Mouse (Mus musculus): Measurements from ENCODE around the gene Gm17577. TPM values are rescaled to one million over a fixed set of nuclear protein-coding genes. Genes with fewer than 3 reads are reported as not detected.
"Not testable (repeated sequence)": the region's sequence is repeated elsewhere in the genome, so short reads cannot be mapped to it uniquely, and the experiment has no call there.

The Gm17577 gene
- polyA plus RNA-seq (2016; fragmentation: Nextera tagmentation; extraction: Ambion mirVana), result not detected in 2 replicates

DNA sequence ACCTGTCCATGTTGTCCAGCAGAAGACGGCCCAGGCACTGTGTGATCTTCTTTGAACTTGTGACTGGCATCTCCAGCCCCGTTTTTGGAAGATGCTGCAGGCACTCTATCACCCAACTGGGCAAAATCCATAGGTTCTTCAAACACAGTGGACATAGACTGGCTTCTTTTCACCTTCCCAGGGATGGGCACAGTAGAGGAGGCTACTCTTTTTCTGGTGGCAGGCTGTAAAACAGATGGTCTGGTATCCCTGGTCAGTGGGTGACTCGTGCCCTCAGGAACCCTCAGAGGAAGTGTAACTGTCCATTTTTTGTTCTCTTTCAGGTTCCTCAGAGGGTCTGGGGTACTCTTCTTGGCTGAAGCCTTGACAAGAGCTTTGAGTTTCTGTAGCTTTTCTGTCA lies at the start of gene Gm17577:
Gm17577 (minus strand) TSS at position 101 of the 400 bp plus-strand sequence.
- DNase-seq (ENCODE audit: low spot score); H3K27me3 ChIP-seq (replicated peaks; ENCODE audit: low read depth, poor library complexity, severe bottlenecking); H3K36me3 ChIP-seq (replicated peaks); H3K4me1 ChIP-seq; H3K4me3 ChIP-seq; H3K9me3 ChIP-seq; H3K27ac ChIP-seq (replicated peaks): not testable (repeated sequence)
- no CpG with 5 or more reads among the region's 3 CpGs for WGBS

DNA sequence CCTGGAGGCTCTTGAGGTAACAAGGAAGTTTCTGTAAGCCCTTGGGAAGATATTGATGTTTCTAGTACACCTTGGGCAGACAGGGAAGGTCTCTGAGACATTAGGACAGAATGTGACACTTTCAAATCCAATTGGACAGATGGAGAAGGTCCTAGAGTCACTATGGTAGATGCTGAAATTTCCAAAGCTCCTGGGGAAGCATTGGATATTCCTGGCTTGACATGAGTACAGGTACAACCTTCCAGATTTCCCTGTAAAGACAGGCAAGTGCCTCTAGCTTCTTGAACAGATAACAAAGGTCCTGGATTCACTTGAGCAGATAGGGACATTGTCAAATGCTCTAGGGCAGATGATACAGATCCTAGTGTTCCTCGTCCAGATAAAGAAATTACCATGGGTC lies 24.3 kb downstream of the Gm17577 start, which contains the start of gene Srsx:
Srsx (minus strand) TSS at position 101 of the 400 bp plus-strand sequence.
- not testable (repeated sequence) for DNase-seq (ENCODE audit: low spot score); H3K4me1 ChIP-seq; H3K36me3 ChIP-seq (replicated peaks); H3K27ac ChIP-seq (replicated peaks); H3K27me3 ChIP-seq (replicated peaks; ENCODE audit: low read depth, poor library complexity, severe bottlenecking); H3K9me3 ChIP-seq; H3K4me3 ChIP-seq
- WGBS, result 75% methylated on average over 1 of the region's 1 CpGs

Other genes starting within 250 kb of the Gm17577 start
- not detected in 2 replicates for gene Gm17521, start 217.2 kb downstream of the Gm17577 start, polyA plus RNA-seq (2016; fragmentation: Nextera tagmentation; extraction: Ambion mirVana)
- gene Cldn34c1, start 143.4 kb downstream of the Gm17577 start, polyA plus RNA-seq (2016; fragmentation: Nextera tagmentation; extraction: Ambion mirVana), result 12.7 and 15.3 TPM in 2 replicates
- not detected in 2 replicates for gene Srsx, start 24.4 kb downstream of the Gm17577 start, polyA plus RNA-seq (2016; fragmentation: Nextera tagmentation; extraction: Ambion mirVana)